Mouse (Mus musculus) forebrain, embryonic 16.5 days (tissue): ENCODE measurements around the gene Uchl3. TPM values are rescaled to one million over a fixed set of nuclear protein-coding genes. Genes with fewer than 3 reads are reported as not detected.
A peak's percentile ranks its signal among the peaks of the same experiment; 100 is the strongest.

Experiments
- ATAC-seq: fragments of 200-750 bp; cut with Nextera tagmentation; 2 replicates; pipeline ENCODE4 v1.8.0; 2017; ENCODE audit warnings: mild to moderate bottlenecking, moderate library complexity
- H3K27ac ChIP-seq: fragments of 300-500 bp; sonication (generic); 2 replicates; pipeline ENCODE4 v1.5.1; 2014; ENCODE audit warnings: low read length, control low read depth
- H3K27me3 ChIP-seq: fragments of 300-500 bp; sonication (generic); replicated peaks from 2 replicates; pipeline ENCODE4 v1.6.1; 2014; ENCODE audit warnings: low read length; ENCODE audit not compliant: control insufficient read depth, insufficient read depth
- H3K36me3 ChIP-seq: fragments of 300-500 bp; sonication (generic); 2 replicates; pipeline ENCODE4 v1.6.1; 2014; ENCODE audit not compliant: control insufficient read depth, insufficient read depth
- H3K4me1 ChIP-seq: fragments of 300-500 bp; sonication (generic); replicated peaks from 2 replicates; pipeline ENCODE4 v1.6.1; 2014; ENCODE audit warnings: low read length; ENCODE audit not compliant: control insufficient read depth, insufficient read depth
- H3K4me2 ChIP-seq: fragments of 300-500 bp; sonication (generic); 2 replicates; pipeline ENCODE4 v1.6.1; 2014; ENCODE audit warnings: mild to moderate bottlenecking, low read length, control low read depth
- H3K4me3 ChIP-seq: fragments of 300-500 bp; sonication (generic); replicated peaks from 2 replicates; pipeline ENCODE4 v1.5.1; 2014; ENCODE audit warnings: mild to moderate bottlenecking, low read length, control low read depth
- H3K9ac ChIP-seq: fragments of 300-500 bp; sonication (generic); replicated peaks from 2 replicates; pipeline ENCODE4 v1.6.1; 2014; ENCODE audit warnings: low read depth, low read length, control low read depth
- H3K9me3 ChIP-seq: fragments of 300-500 bp; sonication (generic); 2 replicates; pipeline ENCODE4 v1.6.1; 2016; ENCODE audit warnings: low read length; ENCODE audit not compliant: control insufficient read depth
- WGBS: fragments of 180-500 bp; shearing (Covaris S2); extraction: QIAGEN DNeasy Blood & Tissue Kit; methylation state at CpG from one replicate; pipeline ENCODE4 v1.1.7; 2014; 5-methylcytosine and 5-hydroxymethylcytosine counted together
- polyA plus RNA-seq: library from polyadenylated mRNA; unstranded; fragments of >200 nt; fragmentation: Nextera tagmentation; extraction: Ambion mirVana; gene quantifications from 2 replicates; pipeline ENCODE4 v1.2.1, GENCODE M21; 2015

The Uchl3 gene
- polyA plus RNA-seq, 1 experiment from 2014 or later, result 247 TPM

- Histone ChIP-seq H3K9ac (no peak overlapping the region), H3K4me3 (no peak overlapping the region), H3K9me3 (no peaks in the 10 kb centered on the region), H3K4me2 (no peak overlapping the region), H3K4me1 (no peaks in the 10 kb centered on the region), H3K27ac (no peak overlapping the region), H3K27me3 (no peaks in the 10 kb centered on the region), H3K36me3 (no peaks in the 10 kb centered on the region)
- WGBS, result 90% methylated on average over 5 of the region's 5 CpGs
- ATAC-seq, result no peak
These were observed 53.3 kb downstream of the Uchl3 start for GRCm38 (mm10) chr14:101707088-101707487.

DNA sequence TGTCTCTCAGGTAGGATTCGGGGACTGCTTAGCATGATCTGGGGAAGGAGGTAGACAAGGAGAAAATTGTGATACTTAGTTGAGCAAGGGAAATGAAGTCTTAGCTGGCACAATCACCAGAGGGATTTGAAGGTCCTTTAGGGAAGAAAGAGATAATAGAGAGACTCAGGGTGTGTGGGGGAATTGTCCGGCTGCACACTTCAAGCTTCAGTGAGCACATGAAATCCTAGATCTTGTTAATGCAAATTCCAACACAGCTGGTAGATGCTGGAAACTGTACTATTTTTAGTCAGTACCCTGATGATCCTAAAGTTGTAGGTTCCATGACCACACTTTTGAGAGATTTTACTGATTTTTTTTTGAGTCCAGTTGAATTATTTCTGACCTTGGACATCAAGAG, 60.6 kb downstream of the Uchl3 start:
- no peaks in the 10 kb centered on the region for H3K27me3 ChIP-seq
- no peak overlapping the region for H3K4me2 ChIP-seq
- 55% methylated on average over 2 of the region's 2 CpGs for WGBS
- H3K9me3 ChIP-seq, result no peaks in the 10 kb centered on the region
- H3K4me3 ChIP-seq, result no peak overlapping the region
- no peak overlapping the region for H3K9ac ChIP-seq
- ATAC-seq, result no peak
- no peaks in the 10 kb centered on the region for H3K4me1 ChIP-seq
- no peak overlapping the region for H3K27ac ChIP-seq
- H3K36me3 ChIP-seq, result no peaks in the 10 kb centered on the region

DNA sequence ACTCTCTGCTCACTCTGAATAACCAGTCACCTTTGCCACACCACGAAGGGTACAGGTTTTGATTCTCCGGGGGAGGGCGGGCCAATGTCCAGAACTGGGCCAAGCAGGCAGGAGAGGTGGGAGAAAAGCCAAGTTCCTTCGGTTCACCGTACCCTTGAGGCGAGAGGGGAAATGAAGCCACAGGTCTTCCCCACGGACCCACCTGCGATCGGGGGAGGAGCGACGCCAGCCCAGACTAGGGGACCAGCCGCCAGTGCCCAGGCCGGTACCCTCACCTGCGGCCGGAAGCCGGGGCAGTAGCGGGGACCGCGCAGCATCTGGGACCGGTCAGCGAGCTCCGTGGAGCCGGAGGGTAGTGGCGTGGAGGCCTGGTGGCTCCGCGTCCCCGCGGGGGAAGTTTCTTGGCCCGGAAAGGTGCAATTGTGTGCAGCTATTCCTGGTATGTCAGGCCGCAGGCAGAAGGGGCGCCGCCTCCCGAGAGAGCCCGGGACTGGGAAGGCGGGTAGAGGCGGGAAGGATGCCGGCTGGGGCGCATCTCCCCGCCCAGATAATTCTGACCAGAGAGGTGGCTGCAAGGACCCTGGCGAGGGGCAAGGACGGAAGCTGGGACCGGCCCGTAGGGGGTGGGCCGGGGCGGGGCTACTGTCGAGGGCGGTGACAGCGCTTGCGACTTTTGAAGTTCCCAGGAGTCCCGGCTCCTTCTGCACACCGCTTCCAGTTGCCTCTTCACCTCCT, 75.6 kb downstream of the Uchl3 start, which contains the start of the genes Gm9922 and Lmo7:
Gene Gm9922, minus strand, starts transcription at position 578 of the 735 bp plus-strand sequence.
Gene Lmo7, plus strand, starts transcription at position 721 of the 735 bp plus-strand sequence.
- H3K27me3 ChIP-seq, result peaks cover 20% of the 10 kb centered on the region; the same call in 1 of the 2 replicates
- H3K4me1 ChIP-seq, result peaks cover 9% of the 10 kb centered on the region
- H3K36me3 ChIP-seq, result no peaks in the 10 kb centered on the region
- H3K9me3 ChIP-seq, result no peaks in the 10 kb centered on the region
- H3K4me2 ChIP-seq, result peak within 1 kb of the TSS; percentile 100
- under 1% methylated on average over 51 of the region's 51 CpGs for WGBS
- H3K4me3 ChIP-seq, result peak within 1 kb of the TSS; percentile 76
- H3K27ac ChIP-seq, result no peak within 1 kb of the TSS
- peak; percentile 84 for ATAC-seq
- H3K9ac ChIP-seq, result peak within 1 kb of the TSS; percentile 74

GRCm38 (mm10) chr14:101729972-101730692, 76.4 kb downstream of the Uchl3 start:
- peak; percentile 69 for ATAC-seq
- no peaks in the 10 kb centered on the region for H3K36me3 ChIP-seq
- H3K27ac ChIP-seq, result no peak overlapping the region
- H3K27me3 ChIP-seq, result peaks cover 20% of the 10 kb centered on the region; the same call in 1 of the 2 replicates
- peak overlapping the region; percentile 74 for H3K9ac ChIP-seq
- under 1% methylated on average over 28 of the region's 28 CpGs for WGBS
- peak overlapping the region; percentile 100 for H3K4me2 ChIP-seq
- H3K4me3 ChIP-seq, result peak overlapping the region; percentile 76
- H3K4me1 ChIP-seq, result peaks cover 9% of the 10 kb centered on the region
- H3K9me3 ChIP-seq, result no peaks in the 10 kb centered on the region

- Histone ChIP-seq H3K9me3 (no peaks in the 10 kb centered on the region), H3K27me3 (peaks cover 20% of the 10 kb centered on the region; the same call in 1 of the 2 replicates), H3K4me1 (peaks cover 9% of the 10 kb centered on the region), H3K4me2 (no peak overlapping the region), H3K36me3 (no peaks in the 10 kb centered on the region), H3K27ac (no peak overlapping the region), H3K9ac (no peak overlapping the region), H3K4me3 (no peak overlapping the region)
- no peak for ATAC-seq
- 28% methylated on average over 10 of the region's 10 CpGs for WGBS
These were observed 80.0 kb downstream of the Uchl3 start for GRCm38 (mm10) chr14:101733542-101734303.

DNA sequence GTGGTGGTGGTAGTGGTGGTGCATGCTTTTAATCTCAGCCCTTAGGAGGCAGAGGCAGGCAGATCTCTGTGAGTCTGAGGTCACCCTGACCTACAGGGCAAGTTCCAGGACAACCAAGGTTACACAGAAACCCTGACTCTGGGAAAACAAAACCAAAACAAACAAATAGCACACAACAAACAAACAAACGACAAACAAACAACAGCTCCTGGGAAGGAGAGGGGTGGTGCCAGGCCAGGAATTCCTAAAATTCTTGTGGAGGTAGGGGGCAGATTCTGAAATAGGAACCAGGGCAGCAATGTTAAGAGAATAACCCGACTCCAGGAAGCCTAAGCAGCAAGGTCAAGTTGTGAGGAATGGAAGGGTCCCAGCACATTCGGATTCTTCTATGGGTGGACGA, 83.7 kb downstream of the Uchl3 start:
- Histone ChIP-seq H3K4me3 (no peak overlapping the region), H3K9me3 (no peaks in the 10 kb centered on the region), H3K27me3 (0 out of 2 replicates have a peak, but pooled peaks cover 2% of the 10 kb centered on the region), H3K4me1 (no peaks in the 10 kb centered on the region), H3K36me3 (no peaks in the 10 kb centered on the region), H3K4me2 (no peak overlapping the region), H3K9ac (no peak overlapping the region), H3K27ac (no peak overlapping the region)
- 88% methylated on average over 4 of the region's 4 CpGs for WGBS
- ATAC-seq, result no peak

Other genes starting within 250 kb of the Uchl3 start
- 8.1 and 9.2 TPM in 2 replicates for gene Tbc1d4, start 44.8 kb upstream of the Uchl3 start, polyA plus RNA-seq
- 94.6 and 96.8 TPM in 2 replicates for gene Commd6, start 13.3 kb upstream of the Uchl3 start, polyA plus RNA-seq
- gene Gm9922, start 75.8 kb downstream of the Uchl3 start, polyA plus RNA-seq, result 0.95 and 1.3 TPM in 2 replicates
- gene Lmo7, start 76.0 kb downstream of the Uchl3 start, polyA plus RNA-seq, result 15.5 and 16.0 TPM in 2 replicates